Mouse (Mus musculus): ENCODE data around the gene Rpgr. TPM values are rescaled to one million over a fixed set of nuclear protein-coding genes. Genes with fewer than 3 reads are reported as not detected.

Rpgr gene
- polyA plus RNA-seq, 1 experiment from 2014 or later = 31.7 TPM

GRCm38 (mm10) chrX:10069405-10069804, 147.3 kb downstream of the Rpgr start:
- Histone ChIP-seq H3K4me1 (no peaks in the 10 kb centered on the region), H3K36me3 (no peaks in the 10 kb centered on the region), H3K27me3 (ENCODE audit: low read depth, poor library complexity, severe bottlenecking) (no peaks in the 10 kb centered on the region; the same call in 1 of the 2 replicates), H3K9me3 (replicated peaks) (no peaks in the 10 kb centered on the region), H3K27ac (replicated peaks) (no peak overlapping the region), H3K4me3 (no peak overlapping the region)
- DNase-seq (ENCODE audit: low spot score) = no peak
- WGBS = 77% methylated on average over 4 of the region's 4 CpGs

- Histone ChIP-seq H3K4me1 (peaks cover 7% of the 10 kb centered on the region; the same call in 1 of the 2 replicates), H3K4me3 (no peak overlapping the region), H3K27ac (replicated peaks) (no peak overlapping the region), H3K9me3 (replicated peaks) (no peaks in the 10 kb centered on the region), H3K27me3 (ENCODE audit: low read depth, poor library complexity, severe bottlenecking) (no peaks in the 10 kb centered on the region), H3K36me3 (no peaks in the 10 kb centered on the region)
- WGBS = 60% methylated on average over 1 of the region's 1 CpGs
- DNase-seq (ENCODE audit: low spot score) = no peak
These were observed 152.9 kb downstream of the Rpgr start for GRCm38 (mm10) chrX:10063781-10064180.

- H3K27me3 ChIP-seq (ENCODE audit: low read depth, poor library complexity, severe bottlenecking) = no peaks in the 10 kb centered on the region
- 89% methylated on average over 2 of the region's 2 CpGs for WGBS
- H3K4me1 ChIP-seq = peaks cover 7% of the 10 kb centered on the region; the same call in 1 of the 2 replicates
- no peaks in the 10 kb centered on the region for H3K9me3 ChIP-seq (replicated peaks)
- H3K27ac ChIP-seq (replicated peaks) = no peak overlapping the region
- no peak for DNase-seq (ENCODE audit: low spot score)
- H3K36me3 ChIP-seq = no peaks in the 10 kb centered on the region
- H3K4me3 ChIP-seq = no peak overlapping the region
These were observed 153.4 kb downstream of the Rpgr start for GRCm38 (mm10) chrX:10063361-10063760.

- no peak overlapping the region for H3K27ac ChIP-seq (replicated peaks)
- 74% methylated on average over 4 of the region's 4 CpGs for WGBS
These were observed 154.5 kb downstream of the Rpgr start for GRCm38 (mm10) chrX:10062201-10062600.

GRCm38 (mm10) chrX:10034666-10035065, 182.1 kb downstream of the Rpgr start:
- no peaks in the 10 kb centered on the region for H3K27me3 ChIP-seq (ENCODE audit: low read depth, poor library complexity, severe bottlenecking)
- H3K9me3 ChIP-seq (replicated peaks) = no peaks in the 10 kb centered on the region
- H3K4me1 ChIP-seq = no peaks in the 10 kb centered on the region
- H3K4me3 ChIP-seq = no peak overlapping the region
- H3K27ac ChIP-seq (replicated peaks) = no peak overlapping the region
- DNase-seq (ENCODE audit: low spot score) = no peak
- H3K36me3 ChIP-seq = no peaks in the 10 kb centered on the region

More at GRCm38 (mm10) chrX:10062201-10062600, 154.5 kb downstream of the Rpgr start:
- Histone ChIP-seq H3K36me3 (no peaks in the 10 kb centered on the region), H3K9me3 (replicated peaks) (no peaks in the 10 kb centered on the region), H3K4me3 (no peak overlapping the region), H3K27me3 (ENCODE audit: low read depth, poor library complexity, severe bottlenecking) (no peaks in the 10 kb centered on the region), H3K4me1 (peaks cover 7% of the 10 kb centered on the region; the same call in 1 of the 2 replicates)
- DNase-seq (ENCODE audit: low spot score) = no peak

Other genes with a start within 250 kb of the Rpgr start
- 3.0 and 5.5 TPM in 2 replicates for gene Srpx, start 99.2 kb downstream of the Rpgr start, polyA plus RNA-seq (2016; fragmentation: Nextera tagmentation; extraction: Ambion mirVana)
- gene Otc, start 35.4 kb upstream of the Rpgr start, polyA plus RNA-seq (2016; fragmentation: Nextera tagmentation; extraction: Ambion mirVana) = not detected in 2 replicates